Mouse (Mus musculus): ENCODE measurements around the gene Ccdc34. TPM values are rescaled to one million over a fixed set of nuclear protein-coding genes. Genes with fewer than 3 reads are reported as not detected.

The Ccdc34 gene
- polyA plus RNA-seq, 1 experiment: 45.9 TPM

- Histone ChIP-seq H3K9me3 (replicated peaks; ENCODE audit: control insufficient read depth, insufficient read depth, low read length, poor library complexity, severe bottlenecking) (no peaks in the 10 kb centered on the region), H3K4me1 (ENCODE audit: control insufficient read depth, insufficient read depth, low read length) (no peaks in the 10 kb centered on the region), H3K36me3 (ENCODE audit: control insufficient read depth, insufficient read depth, low read length, poor library complexity, severe bottlenecking) (no peaks in the 10 kb centered on the region), H3K4me3 (ENCODE audit: low read depth, low read length) (no peak overlapping the region), H3K27ac (ENCODE audit: insufficient read depth, low read length) (no peak overlapping the region), H3K27me3 (ENCODE audit: control insufficient read depth, insufficient read depth, low read length, poor library complexity, severe bottlenecking) (no peaks in the 10 kb centered on the region), H3K9ac (ENCODE audit: low read depth, poor library complexity, severe bottlenecking) (no peak overlapping the region)
- TF ChIP-seq CTCF (IDR thresholded peaks at IDR 0.05; ENCODE audit: low read depth, low read length) (no peak), POLR2A (IDR thresholded peaks at IDR 0.05; ENCODE audit: insufficient read depth, low read length) (no peak), EP300 (IDR thresholded peaks at IDR 0.05; ENCODE audit: insufficient read depth, low read depth, low read length) (no peak)
Observed at GRCm38 (mm10) chr2:110220492-110220891, 202.9 kb downstream of the Ccdc34 start.

DNA sequence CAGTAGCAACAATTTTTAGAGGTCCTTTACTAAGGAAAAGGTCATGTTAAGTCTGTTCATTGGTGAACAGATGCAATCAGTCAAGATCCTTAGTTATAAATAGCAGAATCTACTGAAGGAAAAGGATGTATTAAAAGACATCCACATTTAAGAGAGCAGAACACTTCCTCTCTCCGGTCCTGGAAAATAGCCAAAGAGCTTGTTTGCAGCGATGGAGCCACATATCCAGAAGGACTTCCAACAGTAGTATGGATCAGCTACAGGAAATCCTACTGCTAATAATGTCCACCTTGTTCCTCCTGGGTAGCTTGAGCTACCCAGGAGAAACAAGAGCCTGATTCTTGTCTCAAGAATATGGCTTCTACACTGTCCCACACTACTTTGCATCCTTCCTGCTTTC, 205.2 kb downstream of the Ccdc34 start:
- Histone ChIP-seq H3K4me3 (ENCODE audit: low read depth, low read length) (no peak overlapping the region), H3K27ac (ENCODE audit: insufficient read depth, low read length) (no peak overlapping the region), H3K4me1 (ENCODE audit: control insufficient read depth, insufficient read depth, low read length) (no peaks in the 10 kb centered on the region), H3K27me3 (ENCODE audit: control insufficient read depth, insufficient read depth, low read length, poor library complexity, severe bottlenecking) (no peaks in the 10 kb centered on the region), H3K36me3 (ENCODE audit: control insufficient read depth, insufficient read depth, low read length, poor library complexity, severe bottlenecking) (no peaks in the 10 kb centered on the region), H3K9me3 (replicated peaks; ENCODE audit: control insufficient read depth, insufficient read depth, low read length, poor library complexity, severe bottlenecking) (no peaks in the 10 kb centered on the region), H3K9ac (ENCODE audit: low read depth, poor library complexity, severe bottlenecking) (no peak overlapping the region)
- TF ChIP-seq POLR2A (IDR thresholded peaks at IDR 0.05; ENCODE audit: insufficient read depth, low read length): no peak
- TF ChIP-seq CTCF (IDR thresholded peaks at IDR 0.05; ENCODE audit: low read depth, low read length): no peak
- TF ChIP-seq EP300 (IDR thresholded peaks at IDR 0.05; ENCODE audit: insufficient read depth, low read depth, low read length): no peak

Other genes with a start within 250 kb of the Ccdc34 start
- gene Lin7c, start 127.0 kb upstream of the Ccdc34 start, polyA plus RNA-seq (2011; ENCODE audit: insufficient read depth, insufficient read length, low read depth, missing spikeins): 131 and 139 TPM in 2 replicates
- 56.5 and 64.2 TPM in 2 replicates for gene Lgr4, start 100.2 kb upstream of the Ccdc34 start, polyA plus RNA-seq (2011; ENCODE audit: insufficient read depth, insufficient read length, low read depth, missing spikeins)

Measured in ES-Bruce4 (cell line).